Mouse (Mus musculus): ENCODE measurements around the gene 1110051M20Rik.

Gene 1110051M20Rik

DNA sequence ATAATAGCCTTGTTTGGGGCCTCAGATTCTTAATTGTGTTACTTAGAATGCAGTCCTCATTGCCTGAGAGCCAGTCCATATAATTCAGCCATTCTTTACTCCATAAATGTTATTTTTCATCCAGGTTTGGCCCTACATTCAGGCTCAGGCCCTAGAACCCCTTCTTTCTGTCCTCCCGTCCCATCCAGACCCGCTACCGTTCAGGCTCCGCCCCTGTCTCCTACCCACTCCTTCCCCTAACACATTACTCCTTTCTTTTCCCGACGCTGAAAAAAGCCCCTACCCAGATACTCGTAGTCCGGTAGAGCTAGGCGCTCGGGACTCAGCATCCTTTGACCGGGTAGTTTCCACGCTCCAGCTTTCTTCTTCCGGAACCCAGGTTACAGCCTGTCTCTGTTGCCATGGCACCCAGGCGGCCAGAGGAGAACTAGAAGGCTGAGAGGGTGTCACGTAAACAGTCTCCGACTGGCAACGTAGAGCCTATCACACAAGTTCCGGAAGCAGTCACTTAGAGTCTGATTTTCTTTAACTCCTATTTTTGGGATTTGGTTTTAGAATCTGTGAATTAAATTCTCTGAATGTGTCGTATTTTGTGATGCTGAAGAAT lies at the start of gene 1110051M20Rik:
Gene 1110051M20Rik (minus strand): TSS at position 419 of the 607 bp plus-strand sequence.
- peak; percentile 92 for DNase-seq

DNA sequence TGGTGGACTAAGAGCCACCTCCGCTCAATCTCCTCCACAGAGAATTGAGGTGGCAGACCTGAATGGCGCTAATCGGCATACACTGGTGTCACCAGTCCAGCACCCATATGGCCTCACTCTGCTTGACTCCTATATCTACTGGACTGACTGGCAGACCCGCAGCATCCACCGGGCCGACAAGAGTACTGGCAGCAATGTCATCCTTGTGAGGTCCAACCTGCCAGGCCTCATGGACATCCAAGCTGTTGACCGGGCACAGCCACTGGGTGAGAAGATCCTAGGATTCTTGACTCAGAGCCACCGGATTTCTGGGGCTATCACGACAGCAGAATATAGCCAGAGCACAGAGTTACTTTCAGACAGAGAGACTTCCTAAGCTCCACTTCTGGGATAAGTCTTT lies 49.5 kb upstream of the 1110051M20Rik start:
- DNase-seq = peak; percentile 93

DNA sequence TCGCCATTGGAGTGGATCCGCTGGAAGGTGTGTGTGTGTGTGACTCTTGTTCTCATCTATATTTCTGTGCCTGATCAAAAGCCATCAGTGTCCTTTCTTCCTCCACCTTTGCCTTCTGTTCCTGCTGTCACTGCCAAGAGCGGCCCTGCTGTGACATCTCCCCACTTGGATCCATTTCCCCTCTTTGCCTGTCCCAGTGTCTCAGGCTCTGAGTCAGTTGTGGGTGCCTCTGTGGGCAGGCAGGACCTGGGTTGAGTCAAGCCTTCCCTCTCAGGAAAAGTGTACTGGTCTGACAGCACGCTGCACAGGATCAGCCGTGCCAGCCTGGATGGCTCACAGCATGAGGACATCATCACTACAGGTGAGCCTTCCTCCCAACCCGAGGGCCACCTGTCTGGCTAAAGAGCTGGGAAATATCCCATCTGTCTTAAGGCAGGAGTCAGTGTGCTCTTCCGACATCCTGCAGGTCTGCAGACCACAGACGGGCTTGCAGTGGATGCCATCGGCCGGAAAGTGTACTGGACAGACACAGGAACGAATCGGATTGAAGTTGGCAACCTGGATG lies 47.6 kb upstream of the 1110051M20Rik start:
- DNase-seq = peak; percentile 96

DNA sequence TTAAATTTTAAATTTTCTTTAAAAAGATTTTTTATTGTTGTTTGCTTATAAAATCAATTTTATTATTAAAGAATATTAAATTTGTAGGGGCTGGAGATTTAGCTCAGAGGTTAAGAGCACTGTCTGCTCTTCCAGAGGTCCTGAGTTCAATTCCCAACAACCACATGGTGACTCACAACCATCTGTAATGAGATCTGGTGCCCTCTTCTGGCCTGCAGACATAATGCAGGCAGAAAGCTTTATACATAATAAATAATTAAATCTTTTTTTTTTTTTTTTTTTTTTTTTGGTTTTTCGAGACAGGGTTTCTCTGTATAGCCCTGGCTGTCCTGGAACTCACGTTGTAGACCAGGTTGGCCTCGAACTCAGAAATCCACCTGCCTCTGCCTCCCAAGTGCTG lies 42.8 kb upstream of the 1110051M20Rik start:
- DNase-seq = peak; percentile 65

DNA sequence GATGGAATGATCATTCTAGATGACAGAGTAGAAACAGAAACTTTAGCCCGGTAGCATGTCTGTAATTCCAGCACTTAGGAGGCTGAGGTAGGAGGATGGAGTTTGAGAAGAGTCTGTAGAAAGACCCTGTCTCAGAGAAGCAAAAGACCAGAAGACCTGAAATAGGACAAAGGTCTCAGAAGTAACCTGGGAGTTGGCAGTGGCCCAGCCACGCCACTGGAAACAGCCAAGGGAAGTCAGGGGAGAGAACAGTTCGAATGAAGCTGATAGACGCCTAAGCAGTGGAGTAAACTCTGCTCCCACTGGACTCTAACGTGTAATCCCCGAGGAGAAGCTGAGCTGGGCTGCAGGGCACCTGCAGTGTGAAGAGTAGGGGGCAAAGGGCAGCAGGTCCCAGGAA lies 40.8 kb upstream of the 1110051M20Rik start:
- no peak for DNase-seq

DNA sequence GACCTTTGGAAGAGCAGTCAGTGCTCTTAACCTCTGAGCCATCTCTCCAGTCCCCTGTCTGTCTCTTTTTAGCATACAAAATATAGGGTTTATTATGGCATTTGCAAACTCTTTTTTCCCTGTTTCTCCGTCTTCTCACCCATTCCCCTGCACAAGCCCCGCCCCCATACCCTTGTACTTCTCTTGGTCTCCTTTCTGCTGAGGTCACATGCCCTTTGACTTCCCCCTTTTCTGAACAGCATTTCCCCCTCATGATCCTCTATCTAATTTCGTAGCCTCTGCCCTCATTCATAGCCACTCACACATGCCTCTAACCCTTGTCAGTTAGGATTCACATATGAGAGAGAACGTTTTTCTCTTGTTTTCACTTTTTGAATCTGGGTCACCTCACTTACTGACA lies 40.2 kb upstream of the 1110051M20Rik start:
- DNase-seq = no peak

DNA sequence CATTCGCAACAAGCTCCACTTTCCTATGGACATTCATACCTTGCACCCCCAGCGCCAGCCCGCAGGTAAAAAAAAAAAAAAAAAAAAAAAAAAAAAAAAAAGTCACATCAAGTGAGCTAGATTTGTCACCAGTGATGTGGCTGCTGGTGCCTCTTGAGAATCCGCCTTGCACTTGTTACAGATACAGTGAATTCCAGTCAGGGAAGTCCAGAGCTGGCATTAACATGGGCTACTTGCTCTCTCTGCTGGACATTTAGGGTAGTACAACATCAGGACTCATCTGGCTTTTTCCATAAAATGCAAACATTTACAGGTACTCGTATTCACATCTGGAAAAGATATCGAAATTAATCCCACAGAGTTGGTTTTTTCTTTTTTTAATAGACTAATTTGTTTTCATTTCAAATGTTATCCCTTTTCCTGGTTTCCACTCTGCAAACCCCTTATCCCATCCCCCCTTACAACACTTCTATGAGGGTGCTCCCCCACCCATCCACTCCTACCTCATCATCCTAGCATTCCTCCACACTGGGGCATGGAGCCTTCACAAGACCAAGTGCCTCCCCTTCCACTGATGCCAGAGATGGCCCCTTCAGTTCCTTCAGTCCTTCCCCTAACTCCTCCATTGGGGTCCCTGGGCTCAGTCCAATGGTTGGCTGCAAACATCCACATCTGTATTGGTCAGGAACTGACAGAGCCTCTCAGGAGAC lies 36.5 kb upstream of the 1110051M20Rik start:
- peak; percentile 90 for DNase-seq

GRCm38 (mm10) chr2:91480399-91480801 lies 35.9 kb upstream of the 1110051M20Rik start:
- peak; percentile 78 for DNase-seq

- no peak for DNase-seq
Observed at GRCm38 (mm10) chr2:91476841-91477240, 32.3 kb upstream of the 1110051M20Rik start.

DNA sequence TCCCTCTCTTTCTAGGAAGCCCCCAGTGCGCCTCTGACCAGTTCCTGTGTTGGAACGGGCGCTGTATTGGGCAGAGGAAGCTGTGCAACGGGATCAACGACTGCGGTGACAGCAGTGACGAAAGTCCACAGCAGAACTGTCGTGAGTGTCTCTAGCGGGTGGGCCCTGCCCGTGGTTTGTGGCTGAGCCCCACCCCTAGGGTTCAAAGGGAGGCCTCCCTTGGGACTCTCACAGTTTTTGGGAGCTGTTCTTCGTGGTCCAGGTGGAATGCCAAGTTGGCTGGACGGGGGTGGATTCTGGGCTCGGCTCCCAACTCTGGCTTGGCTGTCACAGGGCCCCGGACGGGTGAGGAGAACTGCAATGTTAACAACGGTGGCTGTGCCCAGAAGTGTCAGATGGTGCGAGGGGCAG lies 31.8 kb upstream of the 1110051M20Rik start:
- DNase-seq = peak; percentile 36

- no peak for DNase-seq
Observed at GRCm38 (mm10) chr2:91475791-91476190, 31.3 kb upstream of the 1110051M20Rik start.

- no peak for DNase-seq
Observed at GRCm38 (mm10) chr2:91474358-91474757, 29.9 kb upstream of the 1110051M20Rik start.

DNA sequence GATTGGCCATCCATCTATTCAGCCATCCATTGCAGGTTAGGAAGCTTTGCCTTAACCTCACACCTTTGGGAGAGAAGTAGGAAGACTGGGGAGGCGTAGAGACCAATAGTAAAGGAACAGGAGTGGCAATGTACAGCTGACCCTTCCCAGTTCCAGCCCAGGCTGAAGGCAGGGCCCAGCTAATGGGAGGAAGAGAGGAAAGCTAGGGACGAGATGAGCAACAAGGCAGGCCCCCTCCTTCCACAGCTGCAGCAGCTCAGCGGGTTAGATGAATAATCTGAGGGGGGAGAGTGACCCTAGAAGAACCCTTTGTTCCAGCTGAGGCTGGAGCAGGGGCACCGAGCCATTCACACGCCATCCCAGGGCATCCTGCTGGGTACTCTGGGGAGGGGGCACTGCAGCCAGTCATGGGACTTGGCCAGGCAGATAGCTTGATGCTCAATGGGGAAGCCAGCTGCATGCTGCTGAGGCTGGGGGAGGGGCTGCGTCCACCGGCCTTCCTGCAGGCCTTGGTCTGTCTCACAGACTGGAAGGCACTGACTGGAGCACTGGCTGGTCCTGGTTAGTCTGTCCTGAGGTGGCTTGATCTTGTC lies 25.6 kb upstream of the 1110051M20Rik start:
- peak; percentile 28 for DNase-seq

- peak; percentile 32 for DNase-seq
Observed at GRCm38 (mm10) chr2:91467613-91468012, 23.1 kb upstream of the 1110051M20Rik start.

DNA sequence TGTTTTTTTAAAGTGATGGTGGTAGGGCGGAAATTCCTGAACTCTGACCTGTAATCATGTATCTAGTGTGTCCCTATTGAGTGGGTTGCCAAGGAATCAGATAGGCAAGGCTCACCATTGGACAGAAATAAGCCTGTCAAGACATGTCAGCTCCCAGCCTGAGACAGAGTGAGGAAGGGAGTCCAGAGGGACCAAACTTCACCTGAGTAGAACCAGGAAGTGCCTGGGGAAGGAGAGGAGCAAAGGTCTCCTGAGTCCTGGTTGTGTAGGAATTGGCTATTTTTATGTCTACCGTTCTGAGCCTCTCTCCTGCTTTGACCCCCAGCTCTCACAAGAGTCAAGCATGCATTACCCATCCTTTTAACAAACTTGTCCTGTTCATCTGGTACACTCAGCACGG lies 21.4 kb upstream of the 1110051M20Rik start:
- DNase-seq = no peak

DNA sequence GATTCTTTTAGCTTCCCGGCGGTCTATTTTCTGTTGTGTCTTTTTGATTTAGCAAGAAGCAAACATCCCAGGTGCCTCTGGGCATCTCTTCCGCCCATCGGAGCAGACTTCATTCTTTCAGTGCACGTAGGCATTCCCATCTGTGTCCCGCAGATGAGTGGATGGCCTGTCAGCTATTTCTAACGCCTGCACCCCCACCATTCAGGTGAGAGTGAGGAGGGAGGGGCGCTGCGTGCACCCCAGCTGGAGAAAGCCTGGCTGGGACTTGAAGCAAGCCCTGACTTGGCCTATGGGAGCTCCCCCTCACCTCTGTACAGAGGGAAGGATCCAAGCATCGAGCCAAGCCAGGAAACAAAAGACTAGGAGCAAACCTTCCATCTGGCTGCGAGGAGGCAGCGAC lies 18.2 kb upstream of the 1110051M20Rik start:
- DNase-seq = no peak

- DNase-seq = no peak
Observed at GRCm38 (mm10) chr2:91462196-91462595, 17.7 kb upstream of the 1110051M20Rik start.

DNA sequence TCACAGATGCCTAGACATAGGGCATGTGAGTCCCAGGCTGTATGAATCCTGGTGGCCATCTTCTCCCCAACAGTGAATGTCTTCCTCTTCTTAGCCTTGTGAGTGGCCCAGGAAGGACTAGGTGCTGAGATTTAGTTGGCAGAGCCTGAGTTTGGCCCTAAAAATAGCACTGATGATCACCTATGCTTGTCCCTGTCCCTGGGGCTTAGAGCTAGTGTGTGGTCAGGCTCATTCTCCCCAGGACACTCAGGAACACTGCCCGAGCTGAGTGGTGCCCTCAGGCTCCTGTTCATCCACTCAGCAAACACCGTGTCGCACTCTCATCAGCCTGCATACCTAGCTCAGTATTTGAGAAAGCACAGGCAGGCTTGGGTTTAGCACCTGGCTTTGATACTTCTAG lies 16.8 kb upstream of the 1110051M20Rik start:
- no peak for DNase-seq

GRCm38 (mm10) chr2:91460771-91461170 lies 16.3 kb upstream of the 1110051M20Rik start:
- no peak for DNase-seq

DNA sequence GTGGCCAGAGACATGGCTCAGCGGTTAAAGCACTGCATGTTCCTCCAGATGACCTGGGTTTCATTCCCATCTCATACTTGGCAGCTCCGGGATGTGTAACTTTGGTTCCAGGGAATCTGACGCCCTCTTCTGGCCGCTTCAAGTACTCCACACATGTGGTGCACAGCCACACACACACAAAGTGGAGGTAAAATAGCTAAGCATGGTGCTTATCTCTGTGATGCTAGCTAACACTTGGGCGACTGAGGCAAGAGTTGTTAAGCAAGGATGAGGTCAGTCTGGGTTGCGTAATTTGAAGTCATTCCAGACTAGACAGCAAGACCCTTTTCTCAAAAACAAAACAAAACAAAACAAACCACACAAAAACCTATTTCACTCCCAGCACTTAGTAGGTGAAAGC lies 15.6 kb upstream of the 1110051M20Rik start:
- no peak for DNase-seq

GRCm38 (mm10) chr2:91458673-91459391 lies 14.3 kb upstream of the 1110051M20Rik start:
- DNase-seq = no peak

DNA sequence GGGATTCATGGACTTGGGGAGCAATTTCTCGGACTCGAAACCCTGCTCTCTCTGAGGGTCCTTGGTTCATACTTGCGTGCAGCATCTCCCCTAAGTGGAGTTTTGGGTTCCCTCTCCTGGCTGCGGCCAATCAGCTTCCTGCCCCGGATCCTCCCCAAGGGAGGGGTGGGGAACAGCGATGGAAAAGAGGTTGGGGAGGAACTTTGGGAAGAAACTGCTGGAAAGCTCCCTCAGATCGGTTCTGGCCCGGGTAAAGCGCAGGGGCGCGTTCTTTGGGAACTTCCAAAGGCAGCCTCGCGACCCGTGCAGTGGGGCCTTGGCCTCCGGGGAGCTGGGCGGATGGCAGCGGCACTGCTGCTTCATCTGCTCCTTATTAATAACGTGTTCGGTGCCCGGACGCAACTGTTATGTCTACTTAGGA lies 13.8 kb upstream of the 1110051M20Rik start:
- DNase-seq = no peak

DNA sequence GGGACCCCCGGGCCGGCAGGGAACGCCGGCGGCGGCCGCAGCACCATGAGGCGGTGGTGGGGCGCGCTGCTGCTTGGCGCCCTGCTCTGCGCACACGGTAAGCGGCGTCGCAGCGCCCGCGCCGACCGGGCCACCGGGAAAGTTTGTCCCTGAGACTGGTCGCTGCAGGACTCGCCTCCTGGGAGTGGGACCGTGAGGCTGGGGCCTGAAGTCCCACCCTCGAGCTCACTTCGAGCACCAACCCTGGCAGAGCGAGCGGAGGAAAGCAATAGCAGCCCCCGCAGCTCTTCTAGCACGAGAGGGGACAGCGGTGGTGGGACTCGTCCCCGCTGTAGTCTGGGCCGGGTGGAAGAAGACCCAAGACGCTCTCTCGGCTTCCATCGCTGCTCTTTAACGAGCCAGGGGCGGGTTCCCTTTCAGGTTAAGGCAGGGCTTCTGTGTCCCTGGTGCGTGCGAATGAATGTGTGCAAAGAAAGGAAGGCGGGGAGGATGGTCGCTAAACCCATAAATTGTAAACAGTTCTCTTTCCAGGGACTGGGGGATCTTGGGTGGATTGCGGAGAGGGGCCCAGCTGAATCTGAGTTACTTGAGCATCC lies 13.2 kb upstream of the 1110051M20Rik start:
- DNase-seq = no peak

Data from cerebellum, adult 9-10 months (tissue).